Mouse (Mus musculus) A20 (cell line): ENCODE data around the gene Olfr890.
"Not testable (repeated sequence)": the region's sequence is repeated elsewhere in the genome, so short reads cannot be mapped to it uniquely, and the experiment has no call there.

ENCODE experiments used
- DNase-seq: peaks from one replicate; pipeline ENCODE4 v3.0.0-alpha.2; 2011; ENCODE audit warnings: low read depth, low spot score

Olfr890 gene

DNA sequence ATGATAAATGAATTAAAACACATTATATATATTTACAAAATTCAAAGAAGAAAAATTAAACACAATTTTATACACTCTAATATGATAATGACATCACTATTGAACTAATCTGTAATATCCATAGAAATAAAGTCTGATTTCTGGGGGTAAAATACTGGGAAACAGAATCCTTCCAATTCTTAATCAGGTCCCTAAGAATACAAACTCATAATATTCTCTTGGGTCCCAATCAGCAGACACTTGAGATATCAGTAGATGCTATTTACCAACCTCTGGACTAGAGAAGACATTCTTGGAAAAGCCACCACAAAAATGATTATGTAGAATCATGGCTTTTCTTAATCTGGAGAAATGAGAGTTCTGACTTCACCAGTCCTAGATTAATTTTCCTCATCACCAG lies at the start of gene Olfr890:
Gene Olfr890 (plus strand): TSS at position 301 of the 400 bp plus-strand sequence.
- no peak for DNase-seq

DNA sequence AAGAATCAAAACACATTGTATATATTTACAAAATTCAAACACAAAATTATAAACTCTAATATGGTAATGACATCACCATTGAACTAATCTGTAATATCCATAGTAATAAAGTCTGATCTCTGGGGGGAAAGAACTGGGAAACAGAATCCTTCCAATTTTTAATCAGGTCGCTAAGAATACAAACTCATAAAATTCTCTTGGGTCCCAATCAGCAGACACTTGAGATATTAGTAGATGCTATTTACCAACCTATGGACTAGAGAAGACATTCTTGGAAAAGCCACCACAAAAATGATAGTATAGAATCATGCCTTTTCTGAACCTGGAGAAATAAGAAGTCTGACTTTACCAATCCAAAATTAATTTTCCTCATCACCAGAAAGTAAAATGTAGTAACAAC lies 34.5 kb upstream of the Olfr890 start, which contains the start of gene Olfr888:
Gene Olfr888 (plus strand): TSS at position 301 of the 400 bp plus-strand sequence.
- DNase-seq: no peak

DNA sequence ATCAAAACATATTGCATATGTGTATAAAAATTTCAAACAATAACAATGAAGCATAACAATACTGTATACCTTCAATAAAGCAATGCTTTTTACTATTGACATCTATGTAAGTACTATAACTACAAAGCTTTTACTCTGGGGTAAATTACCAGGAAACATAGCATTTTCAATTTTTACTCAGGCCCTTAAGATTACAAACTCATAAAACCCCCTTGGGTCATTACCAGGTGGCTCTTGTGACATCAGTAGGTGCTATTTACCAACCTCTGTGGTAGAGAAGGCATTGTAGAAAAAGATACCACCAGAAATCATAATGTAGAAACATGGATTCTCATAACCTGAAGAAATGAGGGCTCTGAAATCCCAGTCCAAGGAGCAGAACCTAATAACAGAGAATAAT lies 27.4 kb upstream of the Olfr890 start, which contains the start of gene Olfr889:
Gene Olfr889 (plus strand): TSS at position 301 of the 400 bp plus-strand sequence.
- no peak for DNase-seq

DNA sequence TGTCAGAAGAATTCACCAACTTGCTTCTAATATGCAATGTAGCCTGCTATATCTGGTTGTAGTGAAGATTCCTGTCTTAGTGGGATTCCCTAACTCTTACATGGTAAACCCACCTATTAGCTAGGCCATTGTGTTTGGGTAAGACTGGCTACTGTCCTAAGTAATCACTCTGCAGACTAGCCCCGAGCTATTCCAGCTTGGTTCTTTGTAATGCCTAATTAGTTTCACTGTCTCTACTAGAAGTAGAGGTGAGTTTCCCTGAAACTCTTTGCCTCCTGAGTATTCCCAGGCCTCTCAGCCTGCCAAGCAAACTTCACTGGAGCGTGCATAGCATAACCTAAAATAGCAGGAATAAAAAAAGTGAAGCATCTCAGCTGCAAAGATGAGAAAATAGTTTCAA lies 26.0 kb downstream of the Olfr890 start:
- DNase-seq: not testable (repeated sequence)

DNA sequence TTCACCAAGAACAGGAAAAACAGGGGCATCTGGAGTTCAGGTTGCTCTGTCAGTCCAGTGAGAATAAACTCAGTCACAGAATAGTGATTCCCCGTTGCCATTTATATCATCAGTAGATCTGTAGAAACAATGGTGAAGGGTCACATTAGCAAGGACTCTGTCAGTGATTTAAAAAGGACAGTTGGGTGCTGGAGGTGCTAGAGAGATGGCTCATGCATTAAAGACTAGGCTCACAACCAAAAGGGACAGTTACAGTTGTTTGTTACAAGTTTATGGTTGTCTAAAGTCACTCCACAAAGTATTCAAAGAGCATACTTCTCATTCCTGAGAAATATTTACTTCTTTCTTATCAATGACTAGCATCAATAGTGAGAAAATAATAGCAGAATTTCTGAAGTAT lies 38.4 kb downstream of the Olfr890 start, which contains the start of gene Olfr891:
Gene Olfr891 (minus strand): TSS at position 101 of the 400 bp plus-strand sequence.
- no peak for DNase-seq
